Mouse (Mus musculus): ENCODE data around the gene Cd300lb. TPM values are rescaled to one million over a fixed set of nuclear protein-coding genes. Genes with fewer than 3 reads are reported as not detected.

The Cd300lb gene
- total RNA-seq, 4 experiments from 2014 or later: 0.38 to 1.2 (median 0.73) TPM

DNA sequence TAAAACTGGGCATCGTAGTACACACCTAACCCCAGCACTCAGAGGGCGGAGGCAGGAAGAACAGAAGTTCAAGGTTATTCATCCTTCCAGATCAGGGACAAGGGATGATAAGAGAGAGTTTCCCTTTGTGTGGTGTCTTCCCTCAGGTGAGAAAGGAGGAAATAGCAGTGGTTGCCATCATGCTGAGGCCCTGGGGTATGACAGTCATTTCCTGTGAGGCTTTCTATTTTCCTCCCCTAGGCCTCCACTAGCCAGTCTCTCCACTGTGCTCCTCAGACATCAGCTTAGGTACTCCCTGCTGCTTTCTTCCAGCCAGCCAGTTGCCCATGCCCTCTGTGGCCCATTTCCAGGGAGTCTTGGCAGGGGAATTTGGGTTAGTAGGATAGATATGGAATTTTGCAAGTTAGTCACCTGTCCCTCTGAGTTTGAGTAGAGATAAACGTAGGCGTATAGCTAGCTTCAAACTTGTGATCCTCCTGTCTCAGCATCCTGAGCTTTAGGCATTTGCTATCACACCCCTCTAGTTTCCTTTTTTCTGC is 50.9 kb downstream of the Cd300lb start:
- no peak for DNase-seq (ENCODE audit: low spot score)

DNA sequence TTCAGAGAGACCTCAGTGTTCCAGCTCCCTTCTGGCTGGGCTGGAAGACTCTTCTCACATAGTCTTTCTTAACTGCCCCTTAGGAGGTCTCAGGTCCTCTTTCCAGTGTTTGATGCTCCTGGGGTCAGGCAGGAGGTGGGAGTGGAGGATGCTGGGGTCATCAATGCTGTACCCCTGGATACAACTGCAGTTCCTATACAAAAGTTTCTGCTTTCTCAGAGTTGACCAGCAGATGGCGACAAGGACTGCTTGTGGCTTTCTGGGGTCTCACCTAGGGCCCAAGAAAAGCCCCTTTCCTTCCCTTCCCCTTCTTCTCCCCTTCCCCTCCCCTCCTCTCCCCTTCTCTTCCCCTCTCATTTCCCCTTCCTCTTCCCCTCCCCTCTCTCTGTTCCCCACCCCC is 53.6 kb downstream of the Cd300lb start:
- DNase-seq (ENCODE audit: low spot score): no peak

DNA sequence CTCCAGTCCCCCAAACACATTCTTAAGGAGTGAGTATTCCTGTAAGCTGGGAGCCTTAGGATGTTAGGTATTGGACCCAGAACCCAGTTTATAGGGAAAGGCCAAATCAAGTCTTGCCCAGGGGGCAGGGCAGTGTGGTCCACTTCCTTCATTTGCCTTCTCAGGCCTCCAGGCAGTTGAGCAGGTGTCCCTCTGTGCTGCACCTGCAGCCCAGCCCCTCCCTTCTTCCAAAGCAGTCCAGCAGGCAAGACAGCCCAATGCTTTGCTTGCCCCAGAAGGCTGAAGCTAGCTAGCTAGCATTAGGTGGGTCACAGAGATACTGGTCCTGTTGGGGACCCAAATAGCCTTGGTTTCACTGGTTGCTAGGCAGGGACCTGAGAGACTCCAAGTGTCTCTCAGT is 54.0 kb downstream of the Cd300lb start:
- DNase-seq (ENCODE audit: low spot score): no peak

DNA sequence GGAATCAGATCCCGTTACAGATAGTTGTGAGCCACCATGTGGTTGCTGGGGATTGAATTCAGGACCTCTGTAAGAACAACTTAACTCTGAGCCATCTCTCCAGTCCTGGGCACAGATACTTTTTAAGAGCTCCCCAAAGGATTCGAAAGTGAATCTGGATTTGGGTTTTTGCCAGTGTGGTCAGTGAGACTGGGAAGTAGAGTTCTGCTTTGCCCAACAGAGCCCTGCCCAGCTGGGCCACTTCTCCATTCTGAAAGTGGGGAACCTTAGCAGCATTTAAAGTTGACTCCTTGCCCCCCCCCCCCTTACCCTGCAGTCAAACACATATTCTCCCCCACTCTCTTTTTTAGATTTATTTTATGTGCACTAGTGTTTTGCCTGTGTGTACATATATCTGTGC is 54.5 kb downstream of the Cd300lb start:
- peak; percentile 42 for DNase-seq (ENCODE audit: low spot score)

DNA sequence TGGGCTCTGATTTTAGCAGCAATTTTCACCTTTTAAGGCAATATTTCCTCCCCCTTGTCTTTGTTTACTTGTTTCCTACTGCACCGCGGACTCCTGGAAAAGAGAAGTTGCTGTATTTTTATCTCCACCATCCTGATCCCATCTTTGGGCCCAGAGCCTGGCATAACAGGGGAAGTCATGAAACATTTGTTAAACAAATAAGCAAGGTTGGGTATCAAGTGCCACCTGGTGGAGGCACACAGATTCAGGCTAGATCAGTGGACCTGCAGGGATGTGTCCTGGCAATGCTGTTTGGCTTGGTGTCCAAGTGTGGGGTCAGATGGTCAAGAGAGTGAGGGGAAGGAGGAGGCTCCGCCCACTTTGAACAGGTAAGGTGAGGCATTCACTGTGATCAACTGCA is 57.0 kb downstream of the Cd300lb start:
- no peak for DNase-seq (ENCODE audit: low spot score)

DNA sequence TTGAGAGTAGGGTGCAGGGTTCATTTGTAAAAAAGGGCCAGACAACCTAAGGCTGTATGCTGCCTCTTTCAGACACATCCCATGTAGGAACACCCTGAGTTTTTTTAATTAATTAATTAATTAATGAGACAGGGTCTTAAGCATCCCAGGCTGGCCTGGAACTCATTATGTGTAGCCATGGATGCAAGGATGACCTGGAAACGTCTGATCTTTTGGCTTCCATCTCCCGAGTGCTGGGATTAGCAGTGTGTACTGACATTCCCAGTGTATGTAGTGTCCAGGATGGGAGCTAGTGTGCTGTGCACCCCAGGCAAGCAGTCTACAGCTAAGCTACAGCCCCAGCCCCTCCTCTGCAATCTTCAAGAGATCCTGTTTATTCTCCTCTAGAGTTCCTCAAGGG is 57.6 kb downstream of the Cd300lb start:
- no peak for DNase-seq (ENCODE audit: low spot score)

DNA sequence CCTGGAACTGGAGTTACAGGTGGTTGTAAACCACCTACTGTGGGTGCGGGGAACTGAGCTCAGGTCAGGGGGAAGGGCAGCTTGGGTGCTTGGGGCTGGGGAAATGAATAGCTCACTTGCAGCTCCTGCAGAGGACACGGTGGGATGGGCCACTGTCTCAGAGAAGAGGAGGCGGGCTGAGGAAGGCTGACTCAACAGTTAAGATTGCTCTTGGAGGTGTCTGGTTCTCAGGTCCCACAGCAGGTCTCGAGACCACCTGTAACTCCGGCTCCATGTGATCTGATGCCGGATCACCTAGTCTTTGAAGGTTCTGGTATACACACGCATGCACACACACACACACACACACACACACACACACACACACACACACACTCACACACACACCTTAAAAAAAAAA is 58.0 kb downstream of the Cd300lb start:
- DNase-seq (ENCODE audit: low spot score): no peak

DNA sequence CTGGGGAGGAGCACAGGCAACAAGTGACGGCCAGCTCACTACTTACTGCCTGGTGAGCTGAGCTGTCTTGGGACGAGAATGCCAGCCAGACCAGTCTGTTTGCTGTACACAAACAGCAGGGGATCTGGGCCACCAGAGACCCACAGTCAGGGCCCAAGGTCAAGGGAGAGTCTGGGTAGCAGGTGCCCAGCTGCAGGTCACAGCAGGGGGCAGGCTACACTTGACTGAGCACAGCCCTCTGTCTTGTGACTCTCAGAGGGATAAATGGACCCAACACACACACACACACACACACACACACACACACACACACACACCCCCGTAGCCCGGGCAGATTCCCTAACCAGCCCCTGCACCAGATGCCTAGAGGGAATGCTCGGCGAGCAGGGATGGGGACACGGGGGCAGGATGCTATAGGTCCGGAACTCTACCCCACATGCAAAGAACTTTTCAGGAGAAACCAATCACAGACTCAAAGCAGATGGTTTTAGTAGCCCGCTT is 58.8 kb downstream of the Cd300lb start:
- DNase-seq (ENCODE audit: low spot score): no peak

DNA sequence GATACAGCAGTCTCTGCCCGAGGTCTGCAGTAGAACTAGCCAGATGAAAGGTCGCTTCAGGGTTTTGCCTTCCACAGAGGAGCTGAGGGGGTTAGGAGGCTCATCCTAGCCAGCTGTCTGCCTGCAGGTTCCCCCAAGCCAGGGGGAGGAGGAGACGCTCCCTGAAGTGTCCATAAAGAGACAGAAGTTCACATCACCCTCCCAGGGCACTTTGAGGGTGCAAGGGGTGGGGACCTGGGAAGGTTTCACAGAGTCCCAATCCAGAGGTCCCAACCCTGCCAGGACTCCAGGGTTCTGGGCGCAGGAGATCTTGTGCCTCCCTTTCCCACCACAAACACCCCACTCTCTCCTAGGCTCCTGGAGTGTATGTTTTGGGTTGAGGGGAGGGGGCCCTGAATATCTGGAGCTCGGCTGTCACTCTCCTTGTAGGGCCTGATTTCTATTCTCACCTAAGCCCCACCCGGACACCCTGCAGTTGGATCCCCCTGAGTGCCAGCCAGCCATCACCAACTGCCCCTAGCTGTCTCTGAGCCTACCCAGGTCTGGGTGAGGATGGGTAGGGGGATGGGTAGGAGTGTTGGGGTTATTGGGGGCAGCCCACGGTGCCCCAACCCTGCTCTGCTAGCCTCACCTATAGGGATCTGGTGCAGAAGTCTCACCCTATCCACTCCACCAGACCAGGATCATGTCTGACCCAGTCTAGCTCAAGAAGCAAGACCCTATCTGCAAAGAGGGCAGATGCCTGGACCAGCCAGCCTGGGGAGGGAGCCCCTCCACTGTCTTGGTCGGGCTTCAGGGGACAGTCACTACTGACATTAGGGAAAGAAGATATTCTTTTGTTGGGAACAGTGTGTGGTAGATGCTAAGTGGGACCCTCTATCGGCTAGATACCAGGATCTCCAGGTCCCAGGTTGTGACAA is 59.7 kb downstream of the Cd300lb start:
- no peak for DNase-seq (ENCODE audit: low spot score)

DNA sequence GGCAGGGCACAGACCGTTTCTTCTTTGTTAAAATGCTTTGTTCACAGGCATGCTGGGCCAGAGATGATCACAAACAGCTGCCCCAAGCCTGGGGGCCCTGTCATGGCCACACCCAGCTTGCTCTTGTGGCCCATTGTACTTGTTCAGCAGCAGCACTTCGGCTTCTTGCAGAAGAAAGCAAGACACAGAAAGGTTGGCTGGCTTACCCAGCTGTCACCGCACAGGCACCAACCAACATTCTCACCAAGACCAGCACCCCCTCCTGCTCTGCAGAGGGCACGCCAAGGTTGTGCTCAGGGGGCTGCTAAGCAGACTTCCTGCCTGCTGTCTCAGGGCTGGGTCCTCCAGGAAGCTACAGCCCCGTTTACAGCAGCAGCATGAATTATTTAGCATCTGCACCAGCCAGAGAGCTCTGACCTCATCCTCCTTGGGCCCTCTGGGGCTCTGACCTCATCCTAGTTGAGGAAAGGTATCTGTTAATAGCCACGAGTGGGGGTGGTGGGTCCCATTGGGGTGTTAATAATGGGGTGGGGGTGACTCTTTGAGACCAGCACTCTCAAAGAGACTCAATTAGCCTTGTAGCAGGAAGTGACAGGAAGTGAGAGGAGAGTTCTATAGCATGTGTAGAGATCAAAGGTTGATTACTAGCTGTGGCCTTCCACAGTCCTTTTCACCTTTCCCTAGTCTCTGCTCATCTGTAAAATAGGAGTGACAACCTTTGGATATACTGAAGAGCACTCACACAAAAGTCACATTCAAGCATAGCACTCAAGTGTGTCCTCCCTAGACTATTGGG is 61.0 kb downstream of the Cd300lb start:
- DNase-seq (ENCODE audit: low spot score): no peak

Other genes starting within 250 kb of the Cd300lb start
- gene Dnaic2, start 207.0 kb downstream of the Cd300lb start, total RNA-seq (2022): under 1 TPM in 1 of 4 experiments, not detected in 3; 0.47 TPM
- under 1 TPM; 0.25 to 0.80 (median 0.42) TPM for gene Kif19a, start 169.0 kb downstream of the Cd300lb start, total RNA-seq (2022)
- gene Btbd17, start 138.4 kb downstream of the Cd300lb start, total RNA-seq (2022): not detected
- not detected for gene Gpr142, start 135.5 kb downstream of the Cd300lb start, total RNA-seq (2022)
- gene Gprc5c, start 83.2 kb downstream of the Cd300lb start, total RNA-seq (2022): 1 to 10 TPM; 7.3 to 9.6 (median 9.1) TPM
- 1 to 10 TPM in 1 of 4 experiments, under 1 TPM in 3; 0.38 to 1.6 (median 0.86) TPM for gene Cd300a, start 44.3 kb downstream of the Cd300lb start, total RNA-seq (2022)
- not detected for gene Cd300c, start 34.8 kb upstream of the Cd300lb start, total RNA-seq (2022)
- 1 to 10 TPM; 1.2 to 2.0 (median 1.5) TPM for gene Cd300ld, start 55.5 kb upstream of the Cd300lb start, total RNA-seq (2022)
- gene Cd300c2, start 67.5 kb upstream of the Cd300lb start, total RNA-seq (2022): 1 to 10 TPM; 1.1 to 1.6 (median 1.3) TPM
- gene Cd300ld2, start 81.8 kb upstream of the Cd300lb start, total RNA-seq (2022): not detected
- 1 to 10 TPM in 1 of 4 experiments, not detected in 3; 1.8 TPM for gene Cd300ld4, start 92.6 kb upstream of the Cd300lb start, total RNA-seq (2022)
- gene Cd300ld5, start 103.4 kb upstream of the Cd300lb start, total RNA-seq (2022): 1 to 10 TPM; 1.6 to 5.8 (median 2.9) TPM
- gene Cd300ld3, start 114.0 kb upstream of the Cd300lb start, total RNA-seq (2022): 1 to 10 TPM; 4.6 to 9.1 (median 7.4) TPM
- gene Cd300e, start 127.8 kb upstream of the Cd300lb start, total RNA-seq (2022): under 1 TPM; 0.25 to 0.40 (median 0.32) TPM
- 1 to 10 TPM in 1 of 4 experiments, under 1 TPM in 3; 0.34 to 1.0 (median 0.63) TPM for gene Rab37, start 157.0 kb upstream of the Cd300lb start, total RNA-seq (2022)
- gene Cd300lf, start 199.6 kb upstream of the Cd300lb start, total RNA-seq (2022): under 1 TPM in 3 of 4 experiments, not detected in 1; 0.13 to 0.89 (median 0.22) TPM
- gene Slc9a3r1, start 229.0 kb upstream of the Cd300lb start, total RNA-seq (2022): 1 to 10 TPM; 7.3 to 8.5 (median 8.5) TPM